Mouse (Mus musculus) lung, postnatal 0 days (tissue): Measurements from ENCODE around the gene D930048N14Rik. TPM values are rescaled to one million over a fixed set of nuclear protein-coding genes. Genes with fewer than 3 reads are reported as not detected.
"Not testable (repeated sequence)": the region's sequence is repeated elsewhere in the genome, so short reads cannot be mapped to it uniquely, and the experiment has no call there.

Experiments
- ATAC-seq: fragments of 200-750 bp; cut with Nextera tagmentation; 2 replicates; pipeline ENCODE4 v1.8.0; 2017; ENCODE audit warnings: moderate library complexity
- DNase-seq: peaks from one replicate; pipeline ENCODE4 v3.0.0-alpha.2; 2016; ENCODE audit warnings: low spot score
- H3K27ac ChIP-seq: fragments of 300-500 bp; sonication (generic); 2 replicates; pipeline ENCODE4 v1.5.1; 2014; ENCODE audit warnings: antibody characterized with exemption, mild to moderate bottlenecking, low read length, mixed read lengths
- H3K27me3 ChIP-seq: fragments of 300-500 bp; sonication (generic); replicated peaks from 2 replicates; pipeline ENCODE4 v1.6.1; 2014; ENCODE audit warnings: low read length, mixed read lengths; ENCODE audit not compliant: insufficient read depth
- H3K36me3 ChIP-seq: fragments of 300-500 bp; sonication (generic); 2 replicates; pipeline ENCODE4 v1.6.1; 2014; ENCODE audit warnings: low read length, mixed read lengths; ENCODE audit not compliant: insufficient read depth
- H3K4me1 ChIP-seq: fragments of 300-500 bp; sonication (generic); 2 replicates; pipeline ENCODE4 v1.6.1; 2014; ENCODE audit warnings: antibody characterized with exemption, low read depth, low read length, mixed read lengths; ENCODE audit not compliant: insufficient read depth
- H3K4me2 ChIP-seq: fragments of 300-500 bp; sonication (generic); replicated peaks from 2 replicates; pipeline ENCODE4 v1.6.1; 2014; ENCODE audit warnings: low read depth, mild to moderate bottlenecking, low read length, moderate library complexity, mixed read lengths
- H3K4me3 ChIP-seq: fragments of 300-500 bp; sonication (generic); 2 replicates; pipeline ENCODE4 v1.5.1; 2014; ENCODE audit warnings: low read depth, low read length
- H3K9ac ChIP-seq: fragments of 300-500 bp; sonication (generic); replicated peaks from 2 replicates; pipeline ENCODE4 v1.6.1; 2014; ENCODE audit warnings: low read depth, mild to moderate bottlenecking
- H3K9me3 ChIP-seq: fragments of 300-500 bp; sonication (generic); 2 replicates; pipeline ENCODE4 v1.6.1; 2016; ENCODE audit warnings: low read length, mixed read lengths
- CTCF ChIP-seq: IDR thresholded peaks from 2 replicates; pipeline ENCODE4 v1.5.1; 2016; ENCODE audit warnings: antibody characterized with exemption, mild to moderate bottlenecking
- EP300 ChIP-seq: IDR thresholded peaks from 2 replicates; pipeline ENCODE4 v1.6.1; 2016; ENCODE audit warnings: antibody characterized with exemption, mild to moderate bottlenecking, control low read depth
- WGBS: fragments of 180-500 bp; shearing (Covaris S2); extraction: QIAGEN DNeasy Blood & Tissue Kit; methylation state at CpG from one replicate; pipeline ENCODE4 v1.1.7; 2014; 5-methylcytosine and 5-hydroxymethylcytosine counted together
- polyA plus RNA-seq: library from polyadenylated mRNA; unstranded; fragments of >200 nt; fragmentation: Nextera tagmentation; extraction: Ambion mirVana; gene quantifications from 2 replicates; pipeline ENCODE4 v1.2.1, GENCODE M21; 2015

The D930048N14Rik gene
- polyA plus RNA-seq, 1 experiment from 2014 or later, result 2.5 TPM

DNA sequence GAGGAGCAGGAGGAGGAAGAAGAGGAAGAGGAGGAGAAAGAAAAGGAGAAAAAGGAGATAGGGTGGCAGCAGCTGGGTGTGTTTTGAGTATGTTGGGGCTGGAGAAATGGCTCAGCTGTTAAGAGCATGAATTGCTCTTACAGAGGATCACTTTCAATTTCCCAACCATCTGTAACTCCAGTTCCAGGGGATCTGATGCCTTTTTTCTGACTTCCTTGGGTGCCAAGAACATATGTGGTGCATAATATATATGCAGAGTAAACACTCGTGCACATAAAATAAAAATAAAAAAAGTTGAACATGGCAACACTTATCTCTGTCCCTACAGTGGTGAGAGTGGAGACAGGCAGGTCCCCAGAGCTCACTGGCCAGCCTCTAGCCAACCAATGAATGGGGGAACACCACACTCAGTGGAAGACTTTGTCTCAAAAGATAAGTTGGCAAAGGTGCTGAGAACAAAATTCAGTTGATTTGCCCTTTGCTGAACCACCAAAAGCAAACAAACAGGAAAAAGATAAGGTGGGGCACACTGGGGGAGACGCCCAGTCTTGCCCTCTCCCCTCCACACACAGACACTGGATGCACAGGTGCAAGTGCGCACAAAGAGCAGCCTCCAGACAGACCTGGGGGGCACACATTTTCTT lies 41.4 kb upstream of the D930048N14Rik start:
- no peak overlapping the region for H3K9ac ChIP-seq
- WGBS, result 55% methylated on average over 3 of the region's 3 CpGs
- H3K4me3 ChIP-seq, result no peak overlapping the region

GRCm38 (mm10) chr11:51609940-51610339 lies 40.8 kb upstream of the D930048N14Rik start:
- 77% methylated on average over 5 of the region's 5 CpGs for WGBS
- H3K36me3 ChIP-seq, H3K27ac ChIP-seq, H3K4me1 ChIP-seq, DNase-seq, H3K4me3 ChIP-seq, H3K9me3 ChIP-seq, H3K9ac ChIP-seq, H3K27me3 ChIP-seq, ATAC-seq, H3K4me2 ChIP-seq: not testable (repeated sequence)

More for the DNA sequence above, 41.4 kb upstream of the D930048N14Rik start:
- H3K36me3 ChIP-seq, result no peaks in the 10 kb centered on the region; the same call in 1 of the 2 replicates
- no peak overlapping the region for H3K27ac ChIP-seq
- DNase-seq, result no peak
- H3K4me1 ChIP-seq, result peaks cover 2% of the 10 kb centered on the region
- no peaks in the 10 kb centered on the region for H3K9me3 ChIP-seq
- no peak overlapping the region for H3K4me2 ChIP-seq
- H3K27me3 ChIP-seq, result no peaks in the 10 kb centered on the region
- ATAC-seq, result no peak
- TF ChIP-seq CTCF (no peak), EP300 (no peak)

DNA sequence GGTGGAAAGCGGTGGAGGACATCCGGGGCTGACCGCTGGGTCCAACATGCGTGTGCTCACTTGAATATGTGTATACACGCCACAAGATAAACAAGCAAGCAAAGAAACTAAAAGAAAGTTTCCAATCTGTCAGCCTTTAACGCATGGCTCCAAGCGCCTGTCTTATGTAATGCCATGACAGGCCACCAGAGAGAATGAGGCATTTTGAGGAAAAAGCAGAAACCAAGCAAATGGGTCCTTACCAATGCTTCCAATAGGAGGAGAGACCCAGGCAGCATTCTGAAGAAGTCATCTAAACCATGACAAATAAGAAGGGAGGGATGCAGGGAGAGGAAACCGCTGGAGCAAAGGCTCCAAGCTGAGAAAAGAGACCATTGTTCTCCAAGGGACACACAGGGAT lies 36.5 kb upstream of the D930048N14Rik start:
- H3K4me3 ChIP-seq, result no peak overlapping the region
- no peak for ATAC-seq
- no peaks in the 10 kb centered on the region for H3K27me3 ChIP-seq
- DNase-seq, result no peak
- TF ChIP-seq CTCF (no peak; the same call in 1 of the 2 replicates), EP300 (no peak)
- H3K36me3 ChIP-seq, result no peaks in the 10 kb centered on the region
- no peak overlapping the region for H3K4me2 ChIP-seq
- peaks cover 9% of the 10 kb centered on the region; the same call in 1 of the 2 replicates for H3K4me1 ChIP-seq
- H3K9ac ChIP-seq, result no peak overlapping the region
- H3K27ac ChIP-seq, result peak overlapping the region; percentile 96
- H3K9me3 ChIP-seq, result no peaks in the 10 kb centered on the region
- 69% methylated on average over 8 of the region's 8 CpGs for WGBS

DNA sequence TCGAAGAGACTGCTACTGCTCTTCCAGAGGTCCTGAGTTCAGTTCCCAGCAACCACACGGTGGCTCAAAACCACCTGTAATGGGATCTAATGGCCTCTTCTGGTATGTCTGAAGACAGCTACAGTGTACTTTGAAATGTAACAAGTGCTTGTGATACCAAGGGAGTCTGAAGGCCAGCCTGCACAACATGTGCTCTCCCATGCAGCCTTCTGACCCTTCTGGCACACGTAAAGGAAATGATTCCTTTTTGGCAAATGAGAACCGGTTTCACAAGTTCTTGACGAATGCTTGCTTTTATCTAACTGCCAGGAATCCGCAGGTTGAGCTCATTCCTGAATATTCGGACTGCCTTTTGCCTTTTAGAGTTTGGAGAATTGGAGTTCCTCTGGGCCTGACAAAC lies 35.6 kb upstream of the D930048N14Rik start:
- WGBS, result 10% methylated on average over 7 of the region's 7 CpGs
- peak; percentile 93 for DNase-seq
- peaks cover 10% of the 10 kb centered on the region for H3K4me1 ChIP-seq
- no peaks in the 10 kb centered on the region for H3K36me3 ChIP-seq
- H3K4me2 ChIP-seq, result peak overlapping the region; percentile 58
- peak overlapping the region; percentile 26 for H3K4me3 ChIP-seq
- no peaks in the 10 kb centered on the region for H3K9me3 ChIP-seq
- peak overlapping the region; percentile 96 for H3K27ac ChIP-seq
- no peaks in the 10 kb centered on the region for H3K27me3 ChIP-seq
- TF ChIP-seq CTCF (no peak), EP300 (peak; percentile 75)
- H3K9ac ChIP-seq, result peak overlapping the region; percentile 32; the same call in 1 of the 2 replicates
- peak; percentile 47 for ATAC-seq

GRCm38 (mm10) chr11:51615601-51616000 lies 35.2 kb upstream of the D930048N14Rik start:
- Histone ChIP-seq H3K27ac (peak overlapping the region; percentile 96), H3K27me3 (no peaks in the 10 kb centered on the region), H3K9ac (peak overlapping the region; percentile 32), H3K9me3 (no peaks in the 10 kb centered on the region), H3K4me2 (peak overlapping the region; percentile 58), H3K4me1 (peaks cover 15% of the 10 kb centered on the region), H3K4me3 (peak overlapping the region; percentile 26), H3K36me3 (no peaks in the 10 kb centered on the region)
- DNase-seq, result peak; percentile 94
- under 1% methylated on average over 14 of the region's 14 CpGs for WGBS
- peak; percentile 76 for ATAC-seq
- TF ChIP-seq EP300, result no peak
- TF ChIP-seq CTCF, result peak; percentile 2; the same call in 1 of the 2 replicates

DNA sequence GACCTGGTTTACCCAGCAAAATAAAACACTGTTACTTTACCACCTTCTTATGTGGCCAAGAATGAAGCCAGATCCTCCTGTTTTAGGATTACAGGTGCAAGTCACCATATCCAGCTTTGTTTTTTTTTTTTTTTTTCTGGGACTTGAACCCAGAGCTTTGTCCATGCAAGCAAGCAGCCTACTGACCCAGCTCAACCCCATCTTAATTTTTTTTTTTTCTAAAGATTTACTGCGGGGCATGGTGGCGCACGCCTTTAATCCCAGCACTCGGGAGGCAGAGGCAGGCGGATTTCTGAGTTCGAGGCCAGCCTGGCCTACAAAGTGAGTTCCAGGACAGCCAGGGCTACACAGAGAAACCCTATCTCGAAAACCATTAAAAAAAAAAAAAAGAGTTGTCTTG lies 34.6 kb upstream of the D930048N14Rik start:
- H3K4me2 ChIP-seq, result peak overlapping the region; percentile 58
- not testable (repeated sequence) for H3K9ac ChIP-seq, DNase-seq, H3K36me3 ChIP-seq, H3K27me3 ChIP-seq, ATAC-seq, H3K9me3 ChIP-seq
- WGBS, result 77% methylated on average over 5 of the region's 7 CpGs
- 0 out of 2 replicates have a peak overlapping the region, but pooled peaks have one; percentile 26 for H3K4me3 ChIP-seq
- H3K27ac ChIP-seq, result peak overlapping the region; percentile 96
- H3K4me1 ChIP-seq, result peaks cover 16% of the 10 kb centered on the region
